Mouse (Mus musculus) left cerebral cortex, postnatal 36 days (tissue): ENCODE results near the gene Tmem138. TPM values are rescaled to one million over a fixed set of nuclear protein-coding genes. Genes with fewer than 3 reads are reported as not detected.

Experiments
- DNase-seq, 2 experiments: peaks; one replicate each; pipeline ENCODE4 v3.0.0; 2021 to 2022; ENCODE audit warnings: low spot score in 2 of 2, mixed read lengths in 1 of 2
- intact Hi-C: fragments of 180-260 bp; cut with DNase I; formaldehyde crosslinking; loops from one replicate; pipeline ENCODE4 v1.15.1; 2025
- total RNA-seq, 2 experiments: library from RNA; stranded (reverse); gene quantifications; 2 replicates each; pipeline ENCODE4 v1.2.3; 2021

The Tmem138 gene
- total RNA-seq, result 10 to 100 TPM; 11.6 to 16.5 TPM

GRCm38 (mm10) chr19:10576690-10577561 is at the start of gene Tmem138, which contains the start of gene Cyb561a3:
Gene Tmem138, minus strand, starts transcription at chr19:10577362.
Gene Cyb561a3, plus strand, starts transcription at chr19:10577172.
- DNase-seq, result peak; percentile 94 to 95
- intact Hi-C loops, result loop anchor here (1.0 kb wide), 2 partner anchors 22 to 28 kb away; partner anchors contain the start of genes Ddb1 and Tkfc

GRCm38 (mm10) chr19:10608573-10609240 is 31.5 kb upstream of the Tmem138 start:
- intact Hi-C loops, result no loop called here
- DNase-seq, result no peak

- DNase-seq, result no peak
- intact Hi-C loops, result loop anchor here (1.0 to 2.0 kb wide), 2 partner anchors 29 to 51 kb away; partner anchors contain the start of genes Cyb561a3 and Tmem138
Measured at GRCm38 (mm10) chr19:10605901-10606622, 28.9 kb upstream of the Tmem138 start.

GRCm38 (mm10) chr19:10605293-10605900 is 28.2 kb upstream of the Tmem138 start, which contains the start of the genes Ddb1 and Tkfc:
Gene Ddb1, plus strand, starts transcription at chr19:10605327.
Gene Tkfc, minus strand, starts transcription at chr19:10605654.
- DNase-seq, result peak; percentile 99
- intact Hi-C loops, result loop anchor here (1.0 to 2.0 kb wide), 2 partner anchors 28 to 51 kb away; partner anchors contain the start of genes Cyb561a3 and Tmem138

GRCm38 (mm10) chr19:10604534-10604933 is 27.4 kb upstream of the Tmem138 start:
- DNase-seq, result no peak

GRCm38 (mm10) chr19:10603660-10604523 is 26.7 kb upstream of the Tmem138 start:
- DNase-seq, result no peak
- intact Hi-C loops, result loop anchor here (2.0 kb wide), 1 partner anchor 49 kb away; no protein-coding TSS in a partner anchor

More at GRCm38 (mm10) chr19:10604534-10604933, 27.4 kb upstream of the Tmem138 start:
- intact Hi-C loops, result loop anchor here (2.0 kb wide), 1 partner anchor 50 kb away; no protein-coding TSS in a partner anchor

GRCm38 (mm10) chr19:10602787-10603186 is 25.6 kb upstream of the Tmem138 start:
- intact Hi-C loops, result no loop called here
- peak; percentile 79 to 82 for DNase-seq

- DNase-seq, result no peak
- intact Hi-C loops, result no loop called here
Measured at GRCm38 (mm10) chr19:10602247-10602769, 25.1 kb upstream of the Tmem138 start.

- intact Hi-C loops, result no loop called here
- no peak for DNase-seq
Measured at GRCm38 (mm10) chr19:10599648-10600047, 22.5 kb upstream of the Tmem138 start.

GRCm38 (mm10) chr19:10598188-10598587 is 21.0 kb upstream of the Tmem138 start:
- intact Hi-C loops, result no loop called here
- no peak for DNase-seq

GRCm38 (mm10) chr19:10591659-10592377 is 14.7 kb upstream of the Tmem138 start:
- DNase-seq, result no peak
- intact Hi-C loops, result no loop called here

- intact Hi-C loops, result no loop called here
- DNase-seq, result no peak
Measured at GRCm38 (mm10) chr19:10590301-10590700, 13.1 kb upstream of the Tmem138 start.

GRCm38 (mm10) chr19:10589127-10589857 is 12.1 kb upstream of the Tmem138 start:
- intact Hi-C loops, result no loop called here
- DNase-seq, result no peak

- intact Hi-C loops, result no loop called here
- DNase-seq, result no peak
Measured at GRCm38 (mm10) chr19:10587231-10587630, 10.1 kb upstream of the Tmem138 start.

GRCm38 (mm10) chr19:10585112-10585511 is 8.0 kb upstream of the Tmem138 start:
- DNase-seq, result no peak
- intact Hi-C loops, result no loop called here

- intact Hi-C loops, result no loop called here
- DNase-seq, result no peak
Measured at GRCm38 (mm10) chr19:10583550-10584146, 6.5 kb upstream of the Tmem138 start.
